Mouse (Mus musculus) kidney, adult 2 months (tissue): Measurements from ENCODE around the gene Bin2.

Source experiments
- CTCF ChIP-seq: fragments of 200-500 bp; conservative IDR thresholded peaks from 2 replicates; pipeline ENCODE4 v1.5.1; 2011; ENCODE audit warnings: low read depth, mild to moderate bottlenecking, control low read depth, low read length, moderate library complexity, mixed read lengths; ENCODE audit not compliant: insufficient read depth, insufficient read length
- POLR2A ChIP-seq: fragments of 200-500 bp; IDR thresholded peaks from one replicate; pipeline ENCODE4 v1.6.1; 2011; ENCODE audit warnings: low read depth, low read length, control low read depth

GRCm38 (mm10) chr15:100639972-100640750 lies 29.2 kb downstream of the Bin2 start:
- TF ChIP-seq CTCF (no peak), POLR2A (no peak)
